Mouse (Mus musculus) embryonic fibroblast, embryonic 13.5 days (primary cell): ENCODE data around the gene Lrrc46. TPM values are rescaled to one million over a fixed set of nuclear protein-coding genes. Genes with fewer than 3 reads are reported as not detected.
A peak's percentile ranks its signal among the peaks of the same experiment; 100 is the strongest.

Source experiments
- H3K27ac ChIP-seq: 2 replicates; pipeline ENCODE4 v1.5.1; 2012; ENCODE audit warnings: low read length, control low read depth, inconsistent platforms; ENCODE audit not compliant: insufficient read depth
- H3K4me1 ChIP-seq: 2 replicates; pipeline ENCODE4 v1.6.1; 2011; ENCODE audit warnings: low read length; ENCODE audit not compliant: control insufficient read depth, insufficient read depth
- H3K4me3 ChIP-seq: 2 replicates; pipeline ENCODE4 v1.5.1; 2011; ENCODE audit warnings: mild to moderate bottlenecking, control low read depth, low read length; ENCODE audit not compliant: insufficient read depth
- CTCF ChIP-seq: IDR thresholded peaks from 2 replicates; pipeline ENCODE4 v1.5.1; 2011; ENCODE audit warnings: mild to moderate bottlenecking, control low read depth, low read length, moderate library complexity, borderline replicate concordance; ENCODE audit not compliant: insufficient read depth
- POLR2A ChIP-seq: IDR thresholded peaks from 2 replicates; pipeline ENCODE4 v1.6.1; 2011; ENCODE audit warnings: low read depth, mild to moderate bottlenecking, control low read depth, low read length, moderate library complexity
- polyA plus RNA-seq: library from polyadenylated mRNA; stranded (reverse); fragments of >200 nt; gene quantifications from 2 replicates; pipeline ENCODE4 v1.2.4, GENCODE M21; 2011; ENCODE audit warnings: low read depth; ENCODE audit not compliant: missing spikeins, insufficient read length

Gene Lrrc46
- 0.65 and 0.87 TPM in 2 replicates for polyA plus RNA-seq

GRCm38 (mm10) chr11:97041022-97041899 is at the start of gene Lrrc46, which contains the start of gene Mrpl10:
Gene Lrrc46, minus strand, starts transcription at chr11:97041407.
Gene Mrpl10, plus strand, starts transcription at chr11:97041560.
- TF ChIP-seq POLR2A (peak; percentile 86), CTCF (no peak)
- H3K27ac ChIP-seq, result no peak within 1 kb of the TSS
- H3K4me3 ChIP-seq, result peak within 1 kb of the TSS; percentile 89
- H3K4me1 ChIP-seq, result no peaks in the 10 kb centered on the region; the same call in 1 of the 2 replicates

DNA sequence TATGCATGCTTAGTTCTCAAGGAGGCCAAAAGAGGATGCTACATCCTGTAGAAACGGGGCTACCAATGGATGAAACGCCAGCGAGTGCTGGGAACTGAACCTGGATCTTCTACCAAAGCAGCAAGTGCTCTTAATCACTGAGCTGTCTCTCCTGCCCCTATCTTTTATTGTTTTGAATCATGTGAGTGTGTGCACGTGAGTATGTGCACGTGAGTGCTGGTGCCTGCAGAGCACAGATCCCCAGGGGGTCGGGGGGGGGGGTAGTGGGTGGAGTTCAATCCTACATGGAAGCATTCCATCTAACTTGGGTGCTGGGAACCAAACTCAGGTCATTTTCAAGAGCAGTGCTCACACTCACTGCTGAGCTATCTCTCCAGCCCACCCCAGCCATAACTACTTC is 45.2 kb upstream of the Lrrc46 start:
- no peak overlapping the region for H3K4me3 ChIP-seq
- TF ChIP-seq POLR2A, result no peak
- TF ChIP-seq CTCF, result no peak
- H3K27ac ChIP-seq, result no peak overlapping the region

DNA sequence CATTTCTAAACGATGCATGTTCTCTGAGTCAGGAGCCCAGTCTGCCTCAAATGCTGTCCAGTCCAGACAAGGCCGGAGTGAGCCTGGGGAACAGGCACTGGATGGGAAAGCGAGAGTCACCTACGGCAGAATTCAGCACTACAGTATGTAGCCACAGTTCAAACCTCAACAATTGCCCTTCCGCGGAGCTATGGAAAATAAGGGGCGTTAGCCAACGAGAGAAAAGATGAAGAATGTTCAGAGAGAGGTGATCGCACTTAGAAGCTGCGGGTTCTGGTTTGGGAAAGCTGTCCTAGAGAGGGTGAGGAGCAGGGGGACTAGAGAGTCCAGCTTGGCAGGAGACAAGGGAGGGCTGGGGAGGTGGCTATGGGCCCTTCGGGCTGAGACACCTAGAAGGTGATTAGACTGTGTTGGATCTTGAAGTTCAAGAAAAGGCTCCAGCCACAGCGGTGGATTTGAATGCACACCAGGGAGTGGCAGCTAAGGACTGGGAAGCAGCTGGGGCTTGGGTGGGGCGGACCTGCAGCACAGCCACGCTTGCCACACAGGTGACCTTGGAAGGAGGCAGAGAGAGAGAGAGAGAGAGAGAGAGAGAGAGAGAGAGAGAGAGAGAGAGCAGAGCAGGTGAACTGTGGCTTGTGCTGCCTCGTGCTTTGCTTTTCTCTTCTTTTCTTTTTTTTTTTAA is 43.8 kb upstream of the Lrrc46 start:
- TF ChIP-seq CTCF, result no peak
- no peak for TF ChIP-seq POLR2A
- Histone ChIP-seq H3K27ac (no peak overlapping the region), H3K4me3 (no peak overlapping the region), H3K4me1 (peaks cover 9% of the 10 kb centered on the region; the same call in 1 of the 2 replicates)

More for the DNA sequence above, 45.2 kb upstream of the Lrrc46 start:
- peaks cover 9% of the 10 kb centered on the region; the same call in 1 of the 2 replicates for H3K4me1 ChIP-seq

GRCm38 (mm10) chr11:97083401-97084140 is 42.4 kb upstream of the Lrrc46 start:
- TF ChIP-seq POLR2A, result no peak
- no peak for TF ChIP-seq CTCF
- H3K4me1 ChIP-seq, result peaks cover 9% of the 10 kb centered on the region; the same call in 1 of the 2 replicates
- no peak overlapping the region for H3K4me3 ChIP-seq
- no peak overlapping the region for H3K27ac ChIP-seq

GRCm38 (mm10) chr11:97082977-97083376 is 41.8 kb upstream of the Lrrc46 start:
- Histone ChIP-seq H3K27ac (no peak overlapping the region), H3K4me1 (peaks cover 9% of the 10 kb centered on the region; the same call in 1 of the 2 replicates), H3K4me3 (no peak overlapping the region)
- TF ChIP-seq CTCF, result no peak
- TF ChIP-seq POLR2A, result no peak

- Histone ChIP-seq H3K4me1 (peaks cover 9% of the 10 kb centered on the region; the same call in 1 of the 2 replicates), H3K27ac (no peak overlapping the region), H3K4me3 (no peak overlapping the region)
- TF ChIP-seq POLR2A, result no peak
- TF ChIP-seq CTCF, result no peak
Measured at GRCm38 (mm10) chr11:97080291-97080690, 39.1 kb upstream of the Lrrc46 start.

- no peak overlapping the region for H3K4me3 ChIP-seq
- no peak overlapping the region for H3K27ac ChIP-seq
- H3K4me1 ChIP-seq, result 0 out of 2 replicates have a peak, but pooled peaks cover 6% of the 10 kb centered on the region
- TF ChIP-seq CTCF (no peak), POLR2A (no peak)
Measured at GRCm38 (mm10) chr11:97078751-97079150, 37.5 kb upstream of the Lrrc46 start.

DNA sequence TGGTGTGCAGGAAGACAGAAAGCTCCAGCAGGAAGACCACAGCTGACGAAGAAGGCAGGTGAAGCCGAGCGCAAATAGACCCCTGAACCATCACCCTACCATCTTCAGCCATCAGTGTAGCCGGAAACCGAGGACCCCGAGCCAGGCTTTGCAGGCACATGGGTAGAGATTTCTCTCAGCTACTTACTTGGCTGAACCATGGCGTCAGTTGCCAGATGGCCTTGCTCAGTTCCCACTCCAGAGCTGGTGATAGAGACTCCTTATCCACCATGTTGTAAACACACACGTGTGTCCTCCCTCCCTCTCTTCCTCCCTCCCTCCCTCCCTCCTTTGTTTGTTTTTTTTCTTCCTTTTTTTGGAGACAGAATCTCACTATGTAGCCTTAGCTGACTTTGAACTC is 33.0 kb upstream of the Lrrc46 start:
- no peak for TF ChIP-seq POLR2A
- TF ChIP-seq CTCF, result no peak
- H3K4me3 ChIP-seq, result no peak overlapping the region

GRCm38 (mm10) chr11:97072533-97072932 is 31.3 kb upstream of the Lrrc46 start:
- H3K4me1 ChIP-seq, result no peaks in the 10 kb centered on the region
- H3K27ac ChIP-seq, result no peak overlapping the region
- no peak for TF ChIP-seq POLR2A
- TF ChIP-seq CTCF, result peak; percentile 30; the same call in 1 of the 2 replicates
- H3K4me3 ChIP-seq, result no peak overlapping the region

More for the DNA sequence above, 33.0 kb upstream of the Lrrc46 start:
- H3K4me1 ChIP-seq, result no peaks in the 10 kb centered on the region
- no peak overlapping the region for H3K27ac ChIP-seq
